Mouse (Mus musculus) cerebellum, postnatal 36 days (tissue): ENCODE data around the gene AC153137.1.
"Not testable (repeated sequence)": the region's sequence is repeated elsewhere in the genome, so short reads cannot be mapped to it uniquely, and the experiment has no call there.

Experiments
- DNase-seq, 2 experiments: peaks; one replicate each; pipeline ENCODE4 v3.0.0; 2021 to 2022; ENCODE audit warnings: mixed read lengths in 2 of 2

Gene AC153137.1

GRCm38 (mm10) chr1:30977868-30978267 is at the start of gene AC153137.1:
AC153137.1 (minus strand) TSS chr1:30977968.
- not testable (repeated sequence) for DNase-seq

DNA sequence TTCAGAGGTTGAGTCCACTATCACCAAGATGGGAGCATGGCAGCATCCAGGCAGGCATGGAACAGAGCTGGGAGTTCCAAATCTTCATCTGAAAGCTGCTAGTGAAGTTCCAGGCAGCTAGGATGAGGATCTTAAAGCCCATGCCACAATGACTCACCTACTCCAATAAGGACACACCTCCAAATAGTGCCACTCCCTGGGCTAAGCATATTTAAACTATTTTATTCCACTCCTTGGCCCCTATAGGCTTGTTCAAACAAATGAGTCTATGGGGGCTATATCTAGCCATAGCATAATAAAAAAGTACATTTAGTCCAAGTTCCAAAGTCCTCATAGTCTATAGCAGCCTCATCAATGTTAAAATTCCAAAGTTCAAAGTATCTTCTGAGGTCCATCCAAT is 45.4 kb upstream of the AC153137.1 start:
- DNase-seq: no peak

DNA sequence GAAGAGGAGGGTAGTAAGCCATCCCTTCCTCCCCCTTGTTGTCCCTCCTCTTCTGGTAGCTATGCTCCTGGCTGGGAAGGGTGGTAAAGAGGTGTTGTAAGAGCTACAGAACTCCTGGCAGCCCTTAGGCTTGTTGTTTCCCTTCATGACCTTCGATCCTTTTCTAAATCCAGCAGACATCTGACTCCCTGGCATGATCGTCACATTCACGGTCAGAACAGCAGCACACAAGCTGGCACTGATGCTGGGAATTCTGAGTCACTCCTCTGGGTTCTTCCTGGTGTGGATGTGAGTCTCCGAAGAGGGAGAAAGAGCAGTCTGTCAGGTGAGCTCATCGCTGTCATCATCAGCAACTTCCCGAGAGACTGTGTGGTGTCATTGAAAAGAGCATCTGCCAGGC is 41.5 kb upstream of the AC153137.1 start:
- no peak for DNase-seq

- no peak for DNase-seq
These were observed 39.6 kb upstream of the AC153137.1 start for GRCm38 (mm10) chr1:31017377-31017776.

DNA sequence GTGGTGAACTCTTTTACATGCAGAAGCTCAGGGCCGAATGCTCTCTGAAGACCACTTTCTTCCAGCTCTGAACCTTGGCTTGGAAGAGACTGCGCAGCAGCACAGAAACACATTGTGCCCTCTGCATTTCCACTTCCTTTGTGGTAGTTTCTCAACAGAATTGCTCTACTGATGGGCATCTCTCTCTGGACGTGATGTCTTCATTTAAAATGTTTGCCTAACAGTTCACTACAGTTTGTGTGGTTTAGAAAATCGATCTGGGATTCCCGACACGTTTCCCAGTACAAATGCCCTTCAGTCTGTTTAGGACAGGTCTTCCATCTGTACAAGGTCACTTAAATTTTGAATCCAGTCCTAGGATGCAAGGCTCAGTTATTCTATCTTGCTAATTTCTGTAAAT is 38.3 kb upstream of the AC153137.1 start:
- DNase-seq: no peak

DNA sequence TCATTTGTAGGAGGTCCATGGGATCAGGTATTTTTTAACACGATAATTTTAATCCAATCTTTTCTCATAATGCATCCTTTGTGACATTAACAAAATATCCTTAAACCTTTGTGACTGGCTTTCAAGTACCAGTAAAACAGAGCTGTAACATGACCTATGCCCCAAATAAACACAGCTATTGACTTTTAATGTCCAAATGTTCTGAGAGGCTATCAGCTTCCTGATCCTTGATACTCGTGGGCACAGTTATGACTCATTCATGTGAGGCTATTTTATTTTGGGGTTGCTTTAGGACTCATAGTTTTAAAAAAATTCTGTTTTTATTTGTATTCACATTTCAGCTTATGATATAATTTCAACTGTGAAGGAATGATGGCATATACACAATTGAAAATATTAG is 37.5 kb upstream of the AC153137.1 start:
- no peak for DNase-seq

- not testable (repeated sequence) for DNase-seq
These were observed 529 bp downstream of the AC153137.1 start for GRCm38 (mm10) chr1:30977239-30977638.

DNA sequence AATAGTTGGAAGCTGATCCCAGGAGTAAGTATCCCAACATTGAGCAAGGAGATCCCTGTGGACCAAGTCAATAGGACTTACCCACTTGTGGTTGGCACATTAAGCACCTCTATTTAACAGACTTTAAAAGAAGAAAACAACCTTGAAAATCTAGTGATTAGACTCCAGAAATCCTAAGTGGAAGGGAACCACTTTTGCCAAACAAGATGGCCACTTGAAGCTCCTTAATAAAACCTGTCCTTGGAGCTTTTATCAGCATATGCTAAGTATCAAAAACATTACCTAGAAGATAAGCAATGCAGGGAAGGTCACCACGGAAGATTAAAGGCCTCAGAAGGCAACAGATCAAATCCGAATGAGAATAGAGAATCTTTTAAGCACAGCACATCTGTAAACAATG is 26.0 kb downstream of the AC153137.1 start:
- no peak for DNase-seq

DNA sequence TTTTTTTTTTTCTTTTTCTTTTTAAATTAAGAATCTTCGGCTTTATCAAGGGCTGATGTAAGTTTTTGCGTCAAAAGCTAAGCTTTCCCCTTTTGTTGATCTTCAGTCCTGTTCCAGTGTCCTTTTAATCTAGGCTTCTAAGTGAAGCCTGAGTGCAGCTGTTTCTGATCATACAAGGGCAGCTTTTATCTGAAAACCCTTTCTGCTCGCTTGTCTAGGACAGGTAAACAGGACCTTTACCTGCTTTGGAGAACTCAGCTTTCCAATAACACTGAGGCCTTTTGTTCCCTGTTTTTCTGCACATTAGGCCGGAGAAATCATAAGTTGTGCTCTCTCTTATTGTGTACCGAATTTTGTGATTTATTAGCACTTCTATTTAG is 27.3 kb downstream of the AC153137.1 start:
- DNase-seq: no peak

DNA sequence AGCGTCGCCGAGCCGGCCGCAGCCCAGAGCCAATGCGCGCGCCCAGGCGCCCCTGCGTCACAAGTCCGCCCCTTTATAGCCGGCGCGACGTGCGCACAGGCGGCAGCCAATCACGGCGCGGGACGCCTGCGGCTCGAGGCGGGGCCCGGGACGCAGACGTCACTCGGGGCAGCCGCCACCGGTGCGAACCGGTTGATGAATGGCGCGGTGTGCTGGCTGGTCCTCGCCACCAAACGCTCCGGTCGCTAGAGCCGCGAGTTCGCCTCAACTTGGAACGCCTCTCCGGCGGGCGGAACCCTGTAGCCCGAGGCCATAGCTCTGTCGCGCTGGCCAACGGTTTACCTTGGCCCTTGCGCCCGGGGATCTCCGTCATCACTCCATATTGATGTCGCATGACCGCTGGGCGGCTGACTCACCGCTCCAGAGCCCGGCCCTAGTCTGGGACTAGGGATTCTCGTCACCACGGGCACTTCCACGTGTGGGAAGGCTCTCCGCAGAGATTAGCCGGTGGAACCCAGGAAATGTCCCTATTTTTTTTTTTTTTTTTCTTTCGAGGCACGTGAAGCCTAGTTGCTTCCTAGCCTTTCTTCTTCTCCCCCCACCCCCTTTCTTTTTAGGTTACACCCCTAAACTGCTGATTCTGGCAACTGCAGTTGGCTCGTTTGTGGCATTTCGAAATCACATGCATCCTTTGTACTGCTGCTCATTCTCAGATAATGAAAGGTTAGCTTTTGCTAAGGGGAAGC is 27.9 kb downstream of the AC153137.1 start:
- DNase-seq: peak; percentile 95 to 97

- peak; percentile 69 to 70 for DNase-seq
These were observed 28.7 kb downstream of the AC153137.1 start for GRCm38 (mm10) chr1:30948950-30949639.

DNA sequence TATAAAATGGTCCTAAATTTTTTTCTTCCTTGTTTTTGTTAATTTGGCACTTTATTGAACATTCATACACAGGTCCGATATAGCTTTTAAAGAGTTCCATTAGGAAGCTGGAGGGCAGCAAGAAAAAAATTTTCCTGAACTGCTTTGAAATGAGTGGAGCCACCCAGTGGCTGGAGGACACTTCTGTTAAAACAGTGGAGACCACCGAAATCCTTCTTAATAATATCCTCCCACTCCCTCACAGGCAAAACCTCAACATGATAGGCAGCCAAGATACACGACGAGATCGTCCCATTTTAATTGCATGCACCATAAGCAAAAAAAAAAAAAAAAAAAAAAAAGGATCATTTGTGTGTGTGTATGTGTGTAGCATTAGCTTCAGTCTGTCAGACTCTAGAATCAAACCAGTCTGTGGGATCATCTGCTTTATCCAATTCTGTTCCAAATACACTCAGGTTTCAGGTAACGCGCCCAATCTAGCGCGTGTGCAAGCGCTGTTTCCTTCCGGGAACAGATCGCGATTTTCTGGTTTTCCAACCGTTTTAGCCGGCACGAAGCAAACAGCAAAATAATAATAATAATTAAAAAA is 29.3 kb downstream of the AC153137.1 start:
- DNase-seq: peak; percentile 16 to 29

GRCm38 (mm10) chr1:30945136-30945535 is 32.6 kb downstream of the AC153137.1 start:
- peak; percentile 11 to 20 for DNase-seq

- DNase-seq: no peak
These were observed 37.2 kb downstream of the AC153137.1 start for GRCm38 (mm10) chr1:30940571-30940970.

GRCm38 (mm10) chr1:30938392-30938791 is 39.4 kb downstream of the AC153137.1 start:
- no peak for DNase-seq

DNA sequence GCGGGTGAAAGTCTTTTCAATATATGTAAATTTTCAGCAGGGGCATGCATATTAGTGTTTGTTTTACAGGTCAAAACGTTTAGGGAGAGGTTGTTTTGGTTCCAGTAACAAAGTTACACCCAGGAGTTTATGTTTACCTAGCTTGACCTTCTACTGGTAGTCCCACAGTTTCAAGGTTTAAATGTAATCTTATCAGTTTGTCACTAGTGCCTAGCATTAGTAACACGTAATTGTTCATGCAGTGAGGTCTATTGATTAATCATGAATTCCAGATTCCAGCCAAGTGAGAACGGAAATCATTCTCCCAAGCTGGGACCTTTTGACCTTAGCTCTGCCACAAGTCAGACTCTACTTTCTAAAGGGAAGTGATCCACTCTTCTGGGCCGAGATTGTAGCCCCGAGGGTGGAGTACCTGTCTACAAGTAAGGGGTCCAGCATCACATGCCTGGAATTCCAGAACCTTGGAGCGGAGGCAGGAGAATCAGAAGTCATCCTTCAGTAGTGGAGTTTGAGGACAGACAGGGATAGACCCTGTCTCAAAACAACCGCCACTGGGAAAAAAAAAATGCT is 40.3 kb downstream of the AC153137.1 start:
- no peak for DNase-seq

DNA sequence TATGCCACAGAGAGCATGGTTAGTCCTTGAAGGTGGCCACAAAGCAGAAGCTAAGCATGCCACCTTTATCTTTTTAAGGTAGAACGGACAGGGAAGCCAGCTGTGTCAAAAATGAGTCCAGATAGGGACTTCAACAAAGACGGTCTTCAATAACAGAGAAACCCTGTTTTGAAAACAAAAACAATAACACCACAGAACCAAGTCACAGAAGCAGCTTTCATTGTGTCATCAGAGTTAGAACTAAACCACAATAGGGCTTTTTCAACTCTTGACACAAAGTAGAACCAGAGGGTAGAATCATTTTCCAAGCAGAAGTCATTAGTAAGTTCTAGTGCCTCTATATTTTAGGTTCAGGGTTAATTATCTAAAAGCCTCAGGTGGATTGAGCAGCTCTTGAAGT is 41.3 kb downstream of the AC153137.1 start:
- no peak for DNase-seq

GRCm38 (mm10) chr1:30930823-30931222 is 46.9 kb downstream of the AC153137.1 start:
- no peak for DNase-seq

DNA sequence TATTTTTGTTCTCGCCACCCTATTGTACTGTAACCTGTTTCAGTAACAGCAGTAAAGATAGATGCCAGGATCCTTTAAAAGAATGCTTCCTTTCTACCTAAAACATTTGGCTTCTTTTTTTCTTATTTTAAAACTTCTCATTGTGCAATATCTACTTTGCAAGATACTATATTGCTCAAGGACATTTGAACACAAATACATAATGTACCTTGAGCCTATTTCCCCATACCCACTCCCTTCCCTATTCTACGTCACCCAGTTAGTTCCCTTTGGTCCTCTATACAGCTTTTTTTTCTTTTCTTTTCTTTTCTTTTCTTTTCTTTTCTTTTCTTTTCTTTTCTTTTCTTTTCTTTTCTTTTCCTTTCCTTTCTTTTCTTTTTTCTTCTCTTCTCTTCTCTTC is 47.6 kb downstream of the AC153137.1 start:
- no peak for DNase-seq
